Mouse (Mus musculus) midbrain, embryonic 14.5 days (tissue): ENCODE data around the gene Gm20828. TPM values are rescaled to one million over a fixed set of nuclear protein-coding genes. Genes with fewer than 3 reads are reported as not detected.
"Not testable (repeated sequence)": the region's sequence is repeated elsewhere in the genome, so short reads cannot be mapped to it uniquely, and the experiment has no call there.

ENCODE experiments used
- ATAC-seq: fragments of 200-750 bp; cut with Nextera tagmentation; 2 replicates; pipeline ENCODE4 v1.8.0; 2017; ENCODE audit warnings: moderate number of reproducible peaks, moderate library complexity; ENCODE audit not compliant: low FRiP score, low TSS enrichment
- DNase-seq: peaks from one replicate; pipeline ENCODE4 v3.0.0-alpha.2; 2015
- H3K27ac ChIP-seq: fragments of 300-500 bp; sonication (generic); replicated peaks from 2 replicates; pipeline ENCODE4 v1.5.1; 2014; ENCODE audit warnings: mild to moderate bottlenecking, low read depth, low read length, moderate library complexity
- H3K27me3 ChIP-seq: fragments of 300-500 bp; sonication (generic); 2 replicates; pipeline ENCODE4 v1.6.1; 2014; ENCODE audit warnings: low read length, control low read depth, mixed read lengths; ENCODE audit not compliant: control insufficient read depth, insufficient read depth
- H3K36me3 ChIP-seq: fragments of 300-500 bp; sonication (generic); 2 replicates; pipeline ENCODE4 v1.6.1; 2014; ENCODE audit warnings: low read length, control low read depth; ENCODE audit not compliant: control insufficient read depth, insufficient read depth
- H3K4me1 ChIP-seq: fragments of 300-500 bp; sonication (generic); 2 replicates; pipeline ENCODE4 v1.6.1; 2014; ENCODE audit warnings: mild to moderate bottlenecking, antibody characterized with exemption, low read length, control low read depth; ENCODE audit not compliant: control insufficient read depth, insufficient read depth
- H3K4me2 ChIP-seq: fragments of 300-500 bp; sonication (generic); 2 replicates; pipeline ENCODE4 v1.6.1; 2014; ENCODE audit warnings: mild to moderate bottlenecking, low read length, moderate library complexity
- H3K4me3 ChIP-seq: fragments of 300-500 bp; sonication (generic); replicated peaks from 2 replicates; pipeline ENCODE4 v1.5.1; 2014; ENCODE audit warnings: low read depth, low read length
- H3K9ac ChIP-seq: fragments of 300-500 bp; sonication (generic); replicated peaks from 2 replicates; pipeline ENCODE4 v1.6.1; 2014; ENCODE audit warnings: mild to moderate bottlenecking, low read length, moderate library complexity
- H3K9me3 ChIP-seq: fragments of 300-500 bp; sonication (generic); 2 replicates; pipeline ENCODE4 v1.6.1; 2016; ENCODE audit warnings: low read length, control low read depth, mixed read lengths; ENCODE audit not compliant: control insufficient read depth
- WGBS: fragments of 180-500 bp; shearing (Covaris S2); extraction: QIAGEN DNeasy Blood & Tissue Kit; methylation state at CpG from one replicate; pipeline ENCODE4 v1.1.7; 2014; 5-methylcytosine and 5-hydroxymethylcytosine counted together
- polyA plus RNA-seq: library from polyadenylated mRNA; unstranded; fragments of >200 nt; fragmentation: Nextera tagmentation; extraction: Ambion mirVana; gene quantifications from 2 replicates; pipeline ENCODE4 v1.2.1, GENCODE M21; 2014

Gm20828 gene
- polyA plus RNA-seq, result not detected in 2 replicates

GRCm38 (mm10) chrY:11199274-11199673 lies at the start of gene Gm20828:
Gene Gm20828 (minus strand): TSS chrY:11199374.
- no CpG with 5 or more reads among the region's 3 CpGs for WGBS
- not testable (repeated sequence) for H3K27ac ChIP-seq, ATAC-seq, H3K27me3 ChIP-seq, DNase-seq, H3K36me3 ChIP-seq, H3K4me2 ChIP-seq, H3K9ac ChIP-seq, H3K4me1 ChIP-seq, H3K4me3 ChIP-seq, H3K9me3 ChIP-seq
